Mouse (Mus musculus) liver, adult 2 months (tissue): Measurements from ENCODE around the gene Trim14.

ENCODE experiments used
- CTCF ChIP-seq: fragments of 200-500 bp; IDR thresholded peaks from 2 replicates; pipeline ENCODE4 v1.5.1; 2011; ENCODE audit warnings: low read depth, low read length, control low read depth
- POLR2A ChIP-seq: fragments of 200-500 bp; IDR thresholded peaks from 2 replicates; pipeline ENCODE4 v1.6.1; 2011; ENCODE audit warnings: low read length, control low read depth; ENCODE audit not compliant: insufficient read depth; ENCODE audit errors: extremely low read depth

DNA sequence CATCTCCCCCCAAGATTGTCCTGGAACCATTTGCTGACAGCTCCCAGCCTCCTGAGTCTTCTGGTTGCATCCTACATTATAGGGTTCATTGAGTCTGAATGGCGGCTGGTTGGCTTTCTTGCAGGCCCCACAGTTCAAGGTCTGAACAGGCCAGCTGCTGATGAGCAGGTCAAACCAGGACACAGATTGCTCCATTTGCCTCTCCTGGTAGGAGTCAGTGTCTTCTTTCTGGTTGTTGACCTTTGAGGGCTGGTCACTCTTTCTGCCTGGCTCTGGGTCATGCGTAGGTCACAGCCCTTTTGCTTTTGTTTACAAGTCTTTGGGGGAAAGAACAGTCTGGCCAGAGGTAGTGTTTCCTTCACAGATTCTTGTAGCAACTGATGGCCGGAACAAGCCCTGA lies 37.4 kb downstream of the Trim14 start:
- no peak for TF ChIP-seq CTCF
- TF ChIP-seq POLR2A = no peak
